Mouse (Mus musculus): ENCODE measurements around the gene Ppat.
"Not testable (repeated sequence)": the region's sequence is repeated elsewhere in the genome, so short reads cannot be mapped to it uniquely, and the experiment has no call there.

Gene Ppat

DNA sequence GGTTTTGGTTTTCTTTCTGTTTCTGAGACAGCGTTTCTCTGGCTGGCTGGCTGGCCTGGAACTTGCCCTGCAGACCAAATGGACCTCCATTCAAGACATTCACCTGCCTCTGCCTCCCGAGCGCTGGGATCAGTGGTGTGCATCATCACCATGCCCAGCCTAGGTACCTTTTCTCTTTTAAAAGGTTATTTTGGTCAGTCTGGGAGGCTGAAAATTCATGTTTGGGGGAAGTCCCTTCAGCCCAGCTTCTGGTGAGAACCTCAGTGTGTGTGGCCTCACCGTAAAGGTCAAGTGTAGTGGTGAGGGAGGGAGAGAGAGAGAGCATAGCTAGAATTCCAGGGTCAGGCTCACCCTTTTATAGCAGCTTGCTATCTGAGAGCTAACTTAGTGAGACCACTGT is 3.6 kb downstream of the Ppat start:
- no peak for DNase-seq (ENCODE audit: low spot score)

DNA sequence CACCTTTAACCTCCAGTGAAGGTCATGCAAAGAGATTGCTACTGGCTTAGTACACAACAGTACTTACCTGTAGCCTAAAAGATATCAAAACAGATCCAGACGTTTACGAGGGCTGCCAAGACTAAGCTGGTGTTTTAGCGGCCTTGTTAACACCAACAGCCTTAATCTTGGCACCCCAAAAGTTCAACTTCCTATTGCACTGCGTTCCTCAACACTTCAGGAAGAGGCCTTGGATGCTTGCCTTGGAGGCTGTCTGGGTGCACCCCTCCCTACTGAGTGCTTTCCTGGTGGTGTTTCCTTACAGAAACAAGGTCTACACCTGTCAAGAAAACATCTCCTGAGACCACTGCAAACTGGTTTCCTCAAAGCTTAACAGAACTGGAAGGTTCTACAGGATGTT is 4.2 kb downstream of the Ppat start:
- no peak for DNase-seq (ENCODE audit: low spot score)

DNA sequence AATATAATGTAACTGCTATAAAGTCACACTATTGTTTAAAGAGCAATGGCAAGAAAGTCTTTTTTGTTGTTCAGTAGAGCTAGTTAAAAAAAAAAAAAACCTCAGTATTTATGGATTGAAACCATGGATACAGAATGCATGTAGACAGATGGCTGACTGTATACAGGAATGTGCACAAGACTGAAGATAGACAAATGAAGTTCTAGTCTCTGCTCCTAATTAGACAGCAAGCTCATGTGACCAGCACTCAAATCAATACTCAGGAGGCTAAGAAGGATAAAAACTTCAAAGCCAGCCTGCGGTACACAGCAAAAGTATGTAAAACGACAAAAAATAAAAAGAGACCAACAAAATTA is 5.7 kb downstream of the Ppat start:
- no peak for DNase-seq (ENCODE audit: low spot score)

DNA sequence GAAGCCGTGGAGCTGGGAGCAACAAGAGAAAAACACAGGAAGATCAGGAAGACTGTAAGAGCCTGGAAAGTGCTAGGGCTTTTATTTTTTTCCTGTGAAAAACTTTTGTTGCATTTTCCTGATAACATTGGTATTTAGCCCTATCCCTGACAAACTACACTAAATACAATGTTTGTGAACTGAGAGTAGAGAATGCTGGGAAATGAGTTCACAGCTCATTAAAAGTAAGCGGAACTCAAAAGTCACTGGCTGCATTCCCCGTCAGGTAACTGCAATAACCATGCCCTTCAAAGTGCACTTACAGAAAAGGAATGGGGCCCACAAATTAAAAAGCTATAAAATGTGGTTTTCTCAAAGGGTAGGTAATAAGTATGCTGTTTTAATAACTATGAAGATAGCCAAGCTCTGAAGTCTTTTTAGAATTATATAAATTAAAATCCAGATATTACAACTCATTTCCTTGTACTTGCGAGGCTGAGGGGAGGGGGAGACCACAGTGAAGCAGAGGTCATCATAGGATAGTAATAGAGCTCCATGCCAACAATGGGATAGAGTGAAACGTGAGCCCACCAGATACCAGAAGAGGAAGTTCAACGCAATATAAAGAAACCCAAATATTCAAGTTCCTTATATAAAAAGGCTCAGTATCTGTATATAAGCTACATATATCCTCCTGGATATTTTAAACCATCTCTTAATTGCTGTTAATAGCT is 6.3 kb downstream of the Ppat start:
- DNase-seq (ENCODE audit: low spot score), result no peak

DNA sequence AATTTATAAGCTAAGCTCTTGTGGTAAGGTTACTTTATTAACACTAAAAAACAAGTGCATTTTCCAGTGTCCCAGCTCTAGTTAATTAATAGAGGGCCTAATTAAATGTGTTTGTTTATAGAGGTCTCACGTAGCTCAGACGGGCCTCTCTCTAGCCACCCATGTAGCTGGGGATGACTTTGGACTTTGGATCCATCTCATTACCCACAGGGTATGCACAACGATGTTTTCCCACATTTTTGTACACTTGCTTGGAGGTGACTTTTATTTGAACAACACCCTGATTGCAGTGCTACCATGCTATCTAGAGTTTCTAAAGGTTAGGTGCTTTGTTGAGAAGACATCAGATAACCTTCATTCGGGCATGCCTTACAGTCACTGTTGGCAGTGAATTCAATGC is 8.9 kb downstream of the Ppat start:
- no peak for DNase-seq (ENCODE audit: low spot score)

DNA sequence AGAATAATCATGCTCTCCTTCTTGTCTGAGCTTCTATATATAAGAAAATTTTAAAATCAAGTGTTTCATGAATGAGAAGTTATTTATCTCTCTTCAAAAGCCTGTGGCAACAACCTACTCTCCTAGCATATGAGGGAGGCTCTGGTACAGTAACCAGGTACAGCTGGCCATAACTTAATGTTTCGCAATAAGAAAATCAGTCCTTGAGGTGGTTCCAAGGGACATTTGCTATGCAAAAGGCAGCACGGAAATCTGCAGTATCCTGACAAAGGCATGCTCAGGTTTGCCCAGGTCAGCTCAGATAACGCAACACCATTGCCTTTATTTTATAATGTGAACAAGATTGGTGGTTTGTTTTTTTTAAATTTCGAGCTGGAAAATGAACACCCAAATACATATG is 9.4 kb downstream of the Ppat start:
- no peak for DNase-seq (ENCODE audit: low spot score)

DNA sequence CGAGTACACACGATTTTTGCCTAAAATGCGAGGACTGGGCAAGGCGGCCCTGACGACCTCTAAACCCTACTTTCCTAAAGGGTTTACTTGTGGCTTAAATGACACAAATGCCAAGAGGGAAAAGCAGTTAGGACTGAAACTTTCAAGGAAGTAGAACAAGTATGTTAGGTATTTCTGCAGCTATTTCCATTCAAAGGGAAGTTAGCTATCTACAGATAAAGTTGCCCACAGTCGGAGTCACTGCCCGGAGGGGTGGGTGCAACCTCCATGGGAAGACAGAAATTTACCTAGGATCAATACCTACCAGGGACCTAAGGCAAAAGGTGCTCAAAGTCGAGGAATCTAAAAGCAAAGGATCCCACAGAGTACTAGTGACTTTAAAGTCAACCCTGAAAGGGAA is 11.7 kb downstream of the Ppat start:
- DNase-seq (ENCODE audit: low spot score), result no peak

DNA sequence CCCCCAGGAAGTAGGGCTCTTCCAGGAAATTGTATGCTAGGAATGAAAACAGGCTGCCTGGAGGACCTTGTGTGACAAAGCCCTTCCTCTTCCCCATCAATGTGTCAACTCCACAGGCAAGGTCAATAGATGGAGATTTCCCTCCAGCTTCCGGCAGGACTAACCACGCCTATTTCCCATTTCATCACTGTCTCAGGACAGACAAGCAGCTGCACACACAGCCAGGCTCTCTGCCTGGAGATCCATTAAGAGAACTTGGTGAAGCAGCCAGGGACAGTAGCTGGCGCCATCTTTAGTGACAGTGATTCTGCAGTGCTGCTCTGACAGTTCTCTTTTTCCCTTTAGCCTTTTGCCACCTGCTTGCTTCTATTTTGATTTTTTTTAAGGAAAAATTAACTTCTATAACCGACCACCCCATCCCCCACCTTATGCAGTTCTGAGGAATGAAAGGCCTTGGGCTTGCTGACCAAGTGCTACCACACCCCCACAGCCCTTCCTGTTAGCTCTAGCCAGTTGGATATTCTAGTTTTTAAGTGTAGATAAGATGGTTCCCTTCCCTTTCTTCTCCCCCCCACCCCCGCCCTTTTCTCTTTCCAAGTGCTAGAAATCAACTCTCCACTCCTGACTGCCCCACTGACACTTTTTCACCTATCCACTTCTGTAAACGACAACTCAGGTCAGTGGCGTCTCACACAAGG is 22.0 kb downstream of the Ppat start:
- no peak for DNase-seq (ENCODE audit: low spot score)

DNA sequence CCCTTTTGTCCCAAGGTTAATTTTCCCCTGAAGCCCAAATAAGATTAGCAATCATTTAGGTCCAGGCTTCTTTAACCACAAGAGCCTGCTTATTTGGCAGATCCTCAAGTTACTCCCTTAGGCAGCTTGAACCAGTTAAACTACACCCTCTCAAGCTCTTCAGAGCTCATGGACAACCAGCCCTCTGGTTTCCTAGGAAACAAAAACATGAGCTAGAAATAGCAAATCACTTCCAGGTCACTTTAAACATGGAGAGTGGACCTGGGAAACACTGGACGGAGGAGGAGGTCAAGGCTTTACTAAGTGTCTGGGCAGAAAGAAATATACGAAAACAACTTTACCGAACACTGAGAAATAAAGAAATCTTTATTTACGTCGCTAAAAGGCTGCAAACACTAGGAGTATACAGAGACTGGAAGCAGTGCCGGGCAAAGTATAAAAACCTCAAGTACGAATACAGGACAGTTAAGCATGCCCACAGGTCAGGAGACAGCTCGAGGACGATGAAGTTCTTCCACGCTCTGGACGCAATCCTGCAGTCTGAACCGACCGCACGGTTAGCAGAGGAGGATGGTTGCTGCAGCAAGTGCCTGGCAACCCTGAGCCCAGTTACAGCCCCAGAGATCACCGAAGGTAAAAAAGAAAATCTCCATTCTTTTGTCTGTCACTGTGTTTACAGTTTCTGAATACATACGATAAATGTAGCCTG is 23.1 kb downstream of the Ppat start:
- no peak for DNase-seq (ENCODE audit: low spot score)

DNA sequence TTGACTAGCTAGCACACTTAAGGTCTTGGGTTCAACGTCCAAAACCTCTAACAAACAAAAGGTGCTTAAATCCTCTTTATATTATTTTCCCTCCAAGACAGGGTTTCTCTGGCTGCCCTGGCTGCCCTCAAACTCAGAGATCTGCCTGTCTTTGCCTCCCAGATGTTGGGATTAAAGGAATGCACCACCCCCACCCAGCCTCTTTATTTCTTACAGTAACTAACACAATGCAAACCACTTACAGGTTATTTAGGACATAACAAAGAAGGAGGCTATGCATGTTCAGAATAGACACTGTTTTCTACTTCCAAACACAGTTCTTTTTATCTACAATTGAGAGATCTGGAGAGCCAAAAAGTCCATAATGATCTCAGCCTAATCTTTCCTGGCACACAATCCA is 27.1 kb downstream of the Ppat start:
- no peak for DNase-seq (ENCODE audit: low spot score)

DNA sequence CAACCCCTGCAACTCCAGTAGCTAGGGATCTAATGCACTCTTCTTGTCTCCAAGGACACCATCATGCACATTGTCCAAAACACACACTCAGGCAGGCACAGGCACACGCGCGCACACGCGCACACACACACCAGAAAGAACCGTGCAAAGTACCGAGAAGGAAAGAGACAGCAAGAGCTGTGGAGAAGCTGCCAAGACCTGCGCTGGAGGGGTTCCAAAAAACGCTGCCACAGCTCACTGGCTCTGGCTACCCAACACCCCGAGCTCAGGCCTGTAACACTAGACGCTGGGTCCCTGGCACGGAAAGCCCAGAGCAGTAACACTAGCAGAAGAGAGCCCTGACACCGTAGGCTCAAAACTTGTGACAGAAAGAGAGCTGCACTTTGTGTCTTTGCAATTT is 27.9 kb downstream of the Ppat start:
- peak; percentile 24 for DNase-seq (ENCODE audit: low spot score)

DNA sequence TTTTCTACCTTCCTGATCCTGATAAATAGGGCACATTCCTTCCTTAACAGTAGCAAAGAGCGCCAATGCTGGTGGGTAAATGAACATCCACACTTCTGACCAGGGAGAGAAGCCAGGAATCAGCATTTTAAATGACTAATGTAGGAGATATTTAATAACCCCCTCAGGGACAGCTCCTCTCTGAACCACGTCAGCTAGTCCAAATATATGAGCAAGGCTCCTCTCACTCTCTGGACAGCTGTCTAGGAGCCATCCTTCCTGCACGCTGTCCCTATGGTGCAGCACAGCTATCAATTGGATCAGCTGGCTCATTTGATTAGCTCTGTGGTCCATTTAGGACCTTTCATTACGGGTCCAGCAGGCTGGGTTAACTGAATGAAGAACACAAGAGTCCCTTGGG is 28.5 kb downstream of the Ppat start:
- DNase-seq (ENCODE audit: low spot score), result no peak

DNA sequence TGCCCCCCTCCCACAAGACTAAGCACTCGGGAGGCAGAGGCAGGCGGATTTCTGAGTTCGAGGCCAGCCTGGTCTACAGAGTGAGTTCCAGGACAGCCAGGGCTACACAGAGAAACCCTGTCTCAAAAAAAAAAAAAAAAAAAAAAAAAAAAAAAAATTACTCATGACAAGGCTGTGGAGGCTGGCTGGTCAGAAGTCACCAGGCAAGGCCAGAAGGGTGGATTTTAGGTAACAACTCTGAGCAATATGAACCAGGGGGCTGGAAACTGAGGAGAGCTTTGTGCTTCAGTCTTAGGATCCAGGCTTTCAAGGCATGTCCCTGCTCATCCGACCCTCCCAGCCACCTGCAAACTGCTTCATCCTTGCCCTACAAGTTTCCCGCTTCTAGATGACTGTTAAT is 38.9 kb downstream of the Ppat start:
- DNase-seq (ENCODE audit: low spot score), result not testable (repeated sequence)

DNA sequence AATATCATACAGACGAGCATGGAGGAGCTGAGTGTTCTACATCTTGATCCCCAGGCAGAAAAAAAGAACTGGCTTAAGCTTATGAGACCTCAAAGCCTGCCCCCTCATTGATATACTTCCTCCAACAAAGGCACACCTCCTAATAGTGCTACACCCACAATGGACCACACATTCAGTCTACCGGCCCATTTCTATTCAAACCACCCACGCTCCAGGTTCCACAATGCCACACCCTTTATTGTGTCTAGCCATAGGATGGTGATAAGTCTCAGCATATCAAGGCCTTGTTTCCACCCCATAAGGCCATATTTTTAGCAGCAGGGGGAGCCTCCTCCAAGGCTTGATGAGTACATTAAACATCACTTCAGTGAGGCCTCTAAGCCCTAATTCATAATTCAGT is 40.6 kb downstream of the Ppat start:
- DNase-seq (ENCODE audit: low spot score), result no peak

DNA sequence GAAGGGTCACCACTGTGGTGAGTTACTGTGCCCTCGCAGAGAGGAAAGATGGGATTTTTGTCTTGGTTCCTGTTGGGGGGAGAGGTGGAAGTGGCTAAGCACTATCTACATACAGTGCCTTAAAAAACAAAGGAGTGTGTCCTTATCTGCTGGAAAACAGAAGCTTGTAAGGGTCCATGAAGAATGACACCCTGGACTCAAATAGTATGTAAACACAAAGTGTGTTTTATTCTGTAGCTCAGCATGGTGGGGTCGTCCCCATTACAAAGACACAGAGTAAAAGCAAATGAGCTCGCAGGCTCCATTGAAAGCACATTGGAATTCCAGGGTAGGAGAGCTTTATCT is 45.3 kb downstream of the Ppat start:
- no peak for DNase-seq (ENCODE audit: low spot score)

DNA sequence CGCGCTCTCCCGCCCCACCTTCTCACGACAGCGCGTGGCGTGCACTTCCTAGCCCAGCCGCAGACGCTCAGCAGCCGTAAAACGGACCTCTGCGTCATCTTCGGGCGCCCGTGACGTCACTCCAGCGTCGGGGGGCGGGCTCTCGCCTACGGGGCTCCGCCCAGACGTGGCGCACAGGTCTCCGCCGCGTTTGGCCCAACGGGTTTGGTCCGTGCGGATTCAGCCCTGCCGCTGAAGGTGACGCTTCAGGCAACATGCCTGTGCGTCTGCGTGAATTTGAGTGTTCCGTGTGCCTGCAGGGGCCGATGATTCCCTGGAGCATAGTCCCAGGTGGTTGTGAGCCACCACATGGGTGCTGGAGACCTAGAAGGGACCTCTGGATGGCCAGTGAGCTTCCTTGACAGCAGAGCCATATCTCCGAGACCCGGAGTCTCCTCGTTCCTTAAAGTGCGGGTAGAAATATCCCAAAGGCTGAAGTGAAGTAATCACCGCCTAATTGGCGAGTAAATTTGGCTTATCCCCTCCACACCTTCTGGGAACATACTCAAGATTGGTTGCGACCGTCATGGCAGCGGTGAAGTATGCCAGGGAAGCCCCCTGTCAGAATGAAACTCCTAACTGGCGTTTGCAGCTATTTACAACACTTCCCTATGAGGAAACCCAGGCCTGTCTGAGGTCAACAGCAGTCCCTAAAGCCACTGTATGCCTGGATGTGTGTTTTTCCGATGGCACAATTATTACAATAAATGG is 45.8 kb downstream of the Ppat start, which contains the start of gene Aasdh:
Gene Aasdh (minus strand): TSS at position 110 of the 750 bp plus-strand sequence.
- DNase-seq (ENCODE audit: low spot score), result peak; percentile 96

DNA sequence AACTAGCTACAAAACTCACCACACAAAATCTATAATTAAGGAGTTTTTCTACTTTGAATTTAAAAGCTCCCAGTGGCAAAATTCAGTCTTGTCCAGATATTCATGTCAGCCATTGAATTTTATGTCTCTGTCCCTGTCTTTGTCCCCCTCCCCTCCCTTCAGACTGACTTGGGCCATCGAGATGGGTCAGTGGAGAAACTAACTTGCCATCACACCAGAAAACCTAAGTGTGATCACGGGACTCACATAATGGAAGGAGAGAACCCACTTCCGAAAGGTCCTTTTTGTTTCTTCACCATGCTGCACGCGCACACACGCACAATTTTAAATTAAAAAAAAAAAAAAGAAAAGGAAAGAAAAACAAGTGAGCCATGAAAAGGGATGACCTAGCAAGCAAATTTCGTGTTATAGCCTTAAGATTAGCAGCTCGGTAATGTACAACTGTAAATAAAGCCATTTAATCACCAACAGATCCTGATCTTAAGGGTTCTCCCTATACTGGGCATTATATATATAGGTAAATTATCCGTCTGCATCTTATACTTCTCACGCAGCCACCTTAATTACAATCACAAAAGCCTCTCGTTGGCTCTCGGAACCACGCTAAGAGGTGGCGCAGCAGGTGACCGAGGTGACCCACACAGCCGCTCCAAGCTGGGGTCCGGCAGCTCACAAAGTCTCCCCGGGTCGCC is 46.5 kb downstream of the Ppat start:
- no peak for DNase-seq (ENCODE audit: low spot score)

DNA sequence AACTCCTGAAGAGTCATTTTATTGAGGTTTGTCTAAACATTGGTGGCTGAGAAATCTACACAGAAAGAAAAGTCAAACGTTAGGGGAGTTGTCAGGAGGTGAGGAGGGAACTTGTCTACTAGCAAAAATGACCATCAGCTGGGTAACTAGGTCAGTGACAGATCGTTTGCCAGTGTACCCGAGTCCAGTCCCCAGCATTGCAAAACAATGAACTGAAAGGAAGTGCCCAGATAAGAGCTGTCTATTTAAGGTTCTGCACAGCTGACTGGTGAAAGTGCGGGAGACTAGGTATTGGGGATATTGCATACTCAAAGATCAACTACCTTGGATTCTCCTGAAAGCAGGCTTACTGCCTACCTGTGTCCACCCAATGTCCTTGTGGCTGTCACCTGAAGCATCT is 49.2 kb downstream of the Ppat start:
- no peak for DNase-seq (ENCODE audit: low spot score)

DNA sequence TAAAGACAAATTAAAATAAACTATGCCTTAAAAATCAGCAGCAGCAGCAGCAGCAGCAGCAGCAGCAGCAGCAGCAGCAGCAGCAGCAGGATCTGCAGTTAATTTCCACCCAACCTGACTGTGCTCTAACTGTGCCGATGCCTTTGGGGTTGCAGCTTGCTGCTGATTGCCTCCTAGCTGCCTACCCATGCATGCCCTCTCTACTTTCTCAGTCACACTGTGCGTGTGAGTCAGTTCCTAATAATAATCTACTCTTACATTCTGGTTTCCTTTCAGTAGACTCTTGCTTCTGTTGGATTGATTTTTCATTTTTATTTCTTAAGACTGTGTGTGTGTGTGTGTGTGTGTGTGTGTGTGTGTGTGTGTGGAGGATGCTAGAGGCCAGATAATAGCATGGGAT is 58.3 kb downstream of the Ppat start:
- DNase-seq (ENCODE audit: low spot score), result no peak

DNA sequence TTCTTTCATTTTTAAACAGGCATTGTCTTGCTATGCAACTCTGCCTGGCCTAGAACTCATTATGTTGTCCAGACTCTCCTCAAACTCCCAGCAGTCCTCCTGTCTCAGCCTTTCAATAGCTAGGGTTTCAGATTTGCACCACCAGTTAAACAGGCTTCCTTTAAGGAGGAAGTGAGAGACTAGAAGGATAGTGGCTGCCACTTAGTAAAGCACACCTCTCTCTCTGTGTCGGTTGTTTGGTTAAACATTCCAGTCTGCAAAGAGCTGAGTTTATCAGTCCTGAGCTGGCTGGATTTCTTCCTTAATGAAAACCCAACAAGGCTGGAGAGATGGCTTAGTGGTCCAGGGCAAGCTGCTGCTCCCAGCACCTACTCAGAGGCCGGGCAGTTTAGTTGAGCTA is 58.8 kb downstream of the Ppat start:
- no peak for DNase-seq (ENCODE audit: low spot score)

DNA sequence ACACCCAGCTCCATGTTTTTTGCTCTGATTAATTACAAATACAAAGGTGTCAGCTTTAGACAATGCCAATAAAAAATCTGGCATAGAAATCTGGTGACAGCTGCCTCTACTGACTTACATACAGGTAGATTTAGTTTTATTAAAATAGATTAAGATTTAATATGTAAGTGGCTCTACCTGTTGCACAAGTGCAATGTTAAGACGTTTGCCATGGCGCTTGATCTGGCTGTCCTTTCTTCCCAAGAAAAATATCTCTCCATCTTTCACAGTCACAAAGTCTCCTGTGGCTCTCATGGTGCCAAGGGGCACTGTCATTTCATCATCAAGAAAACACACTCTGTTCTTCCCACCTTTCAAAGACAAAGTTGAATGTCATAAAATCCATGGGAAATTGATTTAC is 64.4 kb downstream of the Ppat start:
- no peak for DNase-seq (ENCODE audit: low spot score)

DNA sequence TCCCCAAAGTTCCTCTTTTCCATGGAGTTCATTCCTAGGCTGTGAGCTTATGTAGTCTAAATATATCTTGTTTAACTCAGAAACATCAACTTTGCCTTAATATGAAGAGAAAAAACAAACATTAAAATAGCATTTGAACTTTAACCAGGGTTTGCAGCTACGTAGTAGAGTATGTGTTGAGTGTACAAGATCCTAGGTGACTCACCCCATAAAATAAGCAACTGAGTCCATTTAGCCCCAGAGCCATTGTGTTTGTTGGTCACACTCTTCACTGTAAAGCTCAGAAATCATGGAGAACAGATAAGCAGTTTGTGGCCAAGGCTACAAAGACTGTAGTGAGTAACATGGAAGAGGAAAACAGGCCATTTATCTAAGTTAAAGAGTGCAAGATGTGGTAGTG is 67.3 kb downstream of the Ppat start:
- DNase-seq (ENCODE audit: low spot score), result no peak

Measured in ovary, postnatal 10 days (tissue).